Mouse (Mus musculus): ENCODE results near the gene 9930021J03Rik. TPM values are rescaled to one million over a fixed set of nuclear protein-coding genes. Genes with fewer than 3 reads are reported as not detected.

The 9930021J03Rik gene
- total RNA-seq, 2 experiments from 2014 or later = 40.6 to 40.8 TPM

Other genes starting within 250 kb of the 9930021J03Rik start
- gene Ermp1, start 157.6 kb downstream of the 9930021J03Rik start, total RNA-seq (2021) = 10 to 100 TPM; 52.2 to 58.4 TPM
- gene Mlana, start 108.2 kb downstream of the 9930021J03Rik start, total RNA-seq (2021) = under 1 TPM in 1 of 2 experiments, not detected in 1; 0.63 TPM
- 10 to 100 TPM; 34.8 to 35.0 TPM for gene Ranbp6, start 7.0 kb upstream of the 9930021J03Rik start, total RNA-seq (2021)
- 10 to 100 TPM; 78.2 to 91.3 TPM for gene Il33, start 119.1 kb upstream of the 9930021J03Rik start, total RNA-seq (2021)
- not detected for gene Trpd52l3, start 197.8 kb upstream of the 9930021J03Rik start, total RNA-seq (2021)
- 10 to 100 TPM; 64.6 to 66.3 TPM for gene Uhrf2, start 224.5 kb upstream of the 9930021J03Rik start, total RNA-seq (2021)

All from layer of hippocampus, adult 18-20 months (tissue).